Mouse (Mus musculus): ENCODE results near the gene Actn1. TPM values are rescaled to one million over a fixed set of nuclear protein-coding genes. Genes with fewer than 3 reads are reported as not detected.

Actn1 gene
- polyA plus RNA-seq, 1 experiment from 2014 or later, result 8.9 TPM

GRCm38 (mm10) chr12:80199738-80200137 is 60.4 kb downstream of the Actn1 start:
- Histone ChIP-seq H3K9ac (replicated peaks) (no peak overlapping the region), H3K4me1 (peaks cover 11% of the 10 kb centered on the region), H3K9me3 (no peaks in the 10 kb centered on the region), H3K27ac (replicated peaks) (no peak overlapping the region), H3K4me3 (no peak overlapping the region), H3K36me3 (no peaks in the 10 kb centered on the region), H3K4me2 (replicated peaks) (no peak overlapping the region), H3K27me3 (no peaks in the 10 kb centered on the region)
- ATAC-seq (replicated peaks), result no peak
- 71% methylated on average over 2 of the region's 2 CpGs for WGBS

GRCm38 (mm10) chr12:80198487-80198886 is 61.7 kb downstream of the Actn1 start:
- 27% methylated on average over 3 of the region's 3 CpGs for WGBS
- ATAC-seq (replicated peaks), result peak; percentile 67; the same call in 1 of the 2 replicates
- H3K4me3 ChIP-seq, result no peak overlapping the region
- H3K36me3 ChIP-seq, result no peaks in the 10 kb centered on the region
- peaks cover 3% of the 10 kb centered on the region for H3K4me1 ChIP-seq
- H3K27me3 ChIP-seq, result no peaks in the 10 kb centered on the region
- no peak overlapping the region for H3K27ac ChIP-seq (replicated peaks)
- no peak overlapping the region for H3K4me2 ChIP-seq (replicated peaks)
- no peaks in the 10 kb centered on the region for H3K9me3 ChIP-seq
- H3K9ac ChIP-seq (replicated peaks), result no peak overlapping the region

GRCm38 (mm10) chr12:80197343-80197742 is 62.8 kb downstream of the Actn1 start:
- Histone ChIP-seq H3K27ac (replicated peaks) (no peak overlapping the region), H3K9ac (replicated peaks) (no peak overlapping the region), H3K4me3 (no peak overlapping the region), H3K27me3 (no peaks in the 10 kb centered on the region), H3K36me3 (no peaks in the 10 kb centered on the region), H3K4me2 (replicated peaks) (no peak overlapping the region), H3K9me3 (no peaks in the 10 kb centered on the region), H3K4me1 (no peaks in the 10 kb centered on the region)
- WGBS, result 76% methylated on average over 10 of the region's 10 CpGs
- no peak for ATAC-seq (replicated peaks)

GRCm38 (mm10) chr12:80191806-80192205 is 68.4 kb downstream of the Actn1 start:
- no peaks in the 10 kb centered on the region for H3K36me3 ChIP-seq
- no peak overlapping the region for H3K27ac ChIP-seq (replicated peaks)
- H3K4me3 ChIP-seq, result no peak overlapping the region
- H3K27me3 ChIP-seq, result no peaks in the 10 kb centered on the region
- WGBS, result 93% methylated on average over 5 of the region's 5 CpGs
- H3K4me1 ChIP-seq, result no peaks in the 10 kb centered on the region
- H3K9me3 ChIP-seq, result no peaks in the 10 kb centered on the region
- H3K4me2 ChIP-seq (replicated peaks), result no peak overlapping the region
- ATAC-seq (replicated peaks), result no peak
- no peak overlapping the region for H3K9ac ChIP-seq (replicated peaks)

GRCm38 (mm10) chr12:80191371-80191770 is 68.8 kb downstream of the Actn1 start:
- 89% methylated on average over 6 of the region's 6 CpGs for WGBS

GRCm38 (mm10) chr12:80190915-80191314 is 69.3 kb downstream of the Actn1 start:
- Histone ChIP-seq H3K4me3 (no peak overlapping the region), H3K9me3 (no peaks in the 10 kb centered on the region), H3K4me2 (replicated peaks) (no peak overlapping the region), H3K4me1 (no peaks in the 10 kb centered on the region), H3K27ac (replicated peaks) (no peak overlapping the region), H3K9ac (replicated peaks) (no peak overlapping the region), H3K36me3 (no peaks in the 10 kb centered on the region), H3K27me3 (no peaks in the 10 kb centered on the region)
- ATAC-seq (replicated peaks), result no peak
- 80% methylated on average over 10 of the region's 10 CpGs for WGBS

More at GRCm38 (mm10) chr12:80191371-80191770, 68.8 kb downstream of the Actn1 start:
- no peaks in the 10 kb centered on the region for H3K4me1 ChIP-seq
- no peaks in the 10 kb centered on the region for H3K27me3 ChIP-seq
- no peaks in the 10 kb centered on the region for H3K36me3 ChIP-seq
- no peak overlapping the region for H3K27ac ChIP-seq (replicated peaks)
- H3K4me3 ChIP-seq, result no peak overlapping the region
- ATAC-seq (replicated peaks), result no peak
- no peak overlapping the region for H3K4me2 ChIP-seq (replicated peaks)
- no peaks in the 10 kb centered on the region for H3K9me3 ChIP-seq
- no peak overlapping the region for H3K9ac ChIP-seq (replicated peaks)

- Histone ChIP-seq H3K4me2 (replicated peaks) (no peak overlapping the region), H3K9ac (replicated peaks) (no peak overlapping the region), H3K4me3 (no peak overlapping the region), H3K4me1 (no peaks in the 10 kb centered on the region), H3K36me3 (peaks cover 6% of the 10 kb centered on the region; the same call in 1 of the 2 replicates), H3K27ac (replicated peaks) (no peak overlapping the region), H3K27me3 (no peaks in the 10 kb centered on the region), H3K9me3 (no peaks in the 10 kb centered on the region)
- 92% methylated on average over 5 of the region's 5 CpGs for WGBS
- ATAC-seq (replicated peaks), result no peak
These were observed 76.1 kb downstream of the Actn1 start for GRCm38 (mm10) chr12:80184041-80184440.

- Histone ChIP-seq H3K4me1 (0 out of 2 replicates have a peak, but pooled peaks cover 3% of the 10 kb centered on the region), H3K4me3 (no peak overlapping the region), H3K36me3 (peaks cover 8% of the 10 kb centered on the region), H3K4me2 (replicated peaks) (no peak overlapping the region), H3K9ac (replicated peaks) (no peak overlapping the region), H3K27ac (replicated peaks) (no peak overlapping the region), H3K27me3 (no peaks in the 10 kb centered on the region), H3K9me3 (no peaks in the 10 kb centered on the region)
- WGBS, result 84% methylated on average over 2 of the region's 2 CpGs
- ATAC-seq (replicated peaks), result no peak
These were observed 78.3 kb downstream of the Actn1 start for GRCm38 (mm10) chr12:80181831-80182230.

GRCm38 (mm10) chr12:80178035-80178434 is 82.1 kb downstream of the Actn1 start:
- Histone ChIP-seq H3K4me3 (no peak overlapping the region), H3K36me3 (peaks cover 27% of the 10 kb centered on the region), H3K27me3 (no peaks in the 10 kb centered on the region), H3K9ac (replicated peaks) (no peak overlapping the region), H3K9me3 (no peaks in the 10 kb centered on the region), H3K4me2 (replicated peaks) (no peak overlapping the region), H3K4me1 (0 out of 2 replicates have a peak, but pooled peaks cover 3% of the 10 kb centered on the region), H3K27ac (replicated peaks) (no peak overlapping the region)
- ATAC-seq (replicated peaks), result 0 out of 2 replicates have a peak, but pooled peaks have one; percentile 38
- 86% methylated on average over 10 of the region's 10 CpGs for WGBS

GRCm38 (mm10) chr12:80168736-80169135 is 91.4 kb downstream of the Actn1 start:
- Histone ChIP-seq H3K4me2 (replicated peaks) (peak overlapping the region; percentile 38), H3K4me1 (peaks cover 9% of the 10 kb centered on the region), H3K27ac (replicated peaks) (no peak overlapping the region)

GRCm38 (mm10) chr12:80168178-80168686 is 91.9 kb downstream of the Actn1 start:
- H3K4me3 ChIP-seq, result peak overlapping the region; percentile 75
- H3K4me1 ChIP-seq, result peaks cover 9% of the 10 kb centered on the region
- H3K27ac ChIP-seq (replicated peaks), result peak overlapping the region; percentile 90

More at GRCm38 (mm10) chr12:80168736-80169135, 91.4 kb downstream of the Actn1 start:
- Histone ChIP-seq H3K36me3 (peaks cover 10% of the 10 kb centered on the region; the same call in 1 of the 2 replicates), H3K27me3 (no peaks in the 10 kb centered on the region), H3K9ac (replicated peaks) (peak overlapping the region; percentile 72; the same call in 1 of the 2 replicates), H3K4me3 (peak overlapping the region; percentile 75), H3K9me3 (no peaks in the 10 kb centered on the region)
- WGBS, result 66% methylated on average over 12 of the region's 12 CpGs
- ATAC-seq (replicated peaks), result peak; percentile 23; the same call in 1 of the 2 replicates

GRCm38 (mm10) chr12:80167321-80167720 is 92.8 kb downstream of the Actn1 start:
- H3K4me1 ChIP-seq, result peaks cover 9% of the 10 kb centered on the region
- H3K27me3 ChIP-seq, result no peaks in the 10 kb centered on the region
- H3K4me2 ChIP-seq (replicated peaks), result no peak overlapping the region
- no peak overlapping the region for H3K4me3 ChIP-seq
- no peaks in the 10 kb centered on the region for H3K36me3 ChIP-seq
- no peak for ATAC-seq (replicated peaks)
- WGBS, result 68% methylated on average over 3 of the region's 3 CpGs
- no peaks in the 10 kb centered on the region for H3K9me3 ChIP-seq
- no peak overlapping the region for H3K9ac ChIP-seq (replicated peaks)
- H3K27ac ChIP-seq (replicated peaks), result no peak overlapping the region

More at GRCm38 (mm10) chr12:80168178-80168686, 91.9 kb downstream of the Actn1 start:
- peak; percentile 93 for ATAC-seq (replicated peaks)
- Histone ChIP-seq H3K9ac (replicated peaks) (peak overlapping the region; percentile 72), H3K27me3 (no peaks in the 10 kb centered on the region), H3K9me3 (no peaks in the 10 kb centered on the region), H3K36me3 (peaks cover 7% of the 10 kb centered on the region; the same call in 1 of the 2 replicates), H3K4me2 (replicated peaks) (peak overlapping the region; percentile 38)
- WGBS, result 11% methylated on average over 35 of the region's 35 CpGs

GRCm38 (mm10) chr12:80166651-80167050 is 93.5 kb downstream of the Actn1 start:
- no peak for ATAC-seq (replicated peaks)

More at GRCm38 (mm10) chr12:80166651-80167050, 93.5 kb downstream of the Actn1 start:
- no peak overlapping the region for H3K9ac ChIP-seq (replicated peaks)
- H3K4me3 ChIP-seq, result no peak overlapping the region
- 58% methylated on average over 4 of the region's 4 CpGs for WGBS
- H3K36me3 ChIP-seq, result no peaks in the 10 kb centered on the region
- H3K4me1 ChIP-seq, result peaks cover 9% of the 10 kb centered on the region
- no peaks in the 10 kb centered on the region for H3K27me3 ChIP-seq
- H3K9me3 ChIP-seq, result no peaks in the 10 kb centered on the region
- H3K4me2 ChIP-seq (replicated peaks), result no peak overlapping the region
- no peak overlapping the region for H3K27ac ChIP-seq (replicated peaks)

Data from forebrain, embryonic 15.5 days (tissue).